Mouse (Mus musculus) liver, embryonic 18 days (tissue): ENCODE data around the gene Olfr1320. TPM values are rescaled to one million over a fixed set of nuclear protein-coding genes. Genes with fewer than 3 reads are reported as not detected.

Source experiments
- polyA plus RNA-seq: library from polyadenylated mRNA; depleted of rRNA; stranded (reverse); fragments of >200 nt; gene quantifications from 2 replicates; pipeline ENCODE4 v1.2.3, GENCODE M21; 2012; rRNA removed

Gene Olfr1320
- polyA plus RNA-seq: not detected in 2 replicates

GRCm38 (mm10) chrX:49672033-49672432 lies at the start of gene Olfr1320:
TSS of gene Olfr1320 (plus strand) at chrX:49672333.

Other genes starting within 250 kb of the Olfr1320 start
- gene Arhgap36, start 208.4 kb upstream of the Olfr1320 start, polyA plus RNA-seq: 0.32 and 0.54 TPM in 2 replicates
- not detected in 2 replicates for gene Olfr1321, start 62.7 kb downstream of the Olfr1320 start, polyA plus RNA-seq
- gene Igsf1, start 125.4 kb downstream of the Olfr1320 start, polyA plus RNA-seq: 11.5 and 13.4 TPM in 2 replicates
- gene Olfr1322, start 219.2 kb downstream of the Olfr1320 start, polyA plus RNA-seq: not detected in 2 replicates